Mouse (Mus musculus) lung, postnatal 0 days (tissue): ENCODE measurements around the gene Sgms1. TPM values are rescaled to one million over a fixed set of nuclear protein-coding genes. Genes with fewer than 3 reads are reported as not detected.

ENCODE experiments used
- ATAC-seq: fragments of 200-750 bp; cut with Nextera tagmentation; 2 replicates; pipeline ENCODE4 v1.8.0; 2017; ENCODE audit warnings: moderate library complexity
- DNase-seq: peaks from one replicate; pipeline ENCODE4 v3.0.0-alpha.2; 2016; ENCODE audit warnings: low spot score
- H3K27ac ChIP-seq: fragments of 300-500 bp; sonication (generic); 2 replicates; pipeline ENCODE4 v1.5.1; 2014; ENCODE audit warnings: antibody characterized with exemption, mild to moderate bottlenecking, low read length, mixed read lengths
- H3K27me3 ChIP-seq: fragments of 300-500 bp; sonication (generic); replicated peaks from 2 replicates; pipeline ENCODE4 v1.6.1; 2014; ENCODE audit warnings: low read length, mixed read lengths; ENCODE audit not compliant: insufficient read depth
- H3K36me3 ChIP-seq: fragments of 300-500 bp; sonication (generic); 2 replicates; pipeline ENCODE4 v1.6.1; 2014; ENCODE audit warnings: low read length, mixed read lengths; ENCODE audit not compliant: insufficient read depth
- H3K4me1 ChIP-seq: fragments of 300-500 bp; sonication (generic); 2 replicates; pipeline ENCODE4 v1.6.1; 2014; ENCODE audit warnings: antibody characterized with exemption, low read depth, low read length, mixed read lengths; ENCODE audit not compliant: insufficient read depth
- H3K4me2 ChIP-seq: fragments of 300-500 bp; sonication (generic); replicated peaks from 2 replicates; pipeline ENCODE4 v1.6.1; 2014; ENCODE audit warnings: low read depth, mild to moderate bottlenecking, low read length, moderate library complexity, mixed read lengths
- H3K4me3 ChIP-seq: fragments of 300-500 bp; sonication (generic); 2 replicates; pipeline ENCODE4 v1.5.1; 2014; ENCODE audit warnings: low read depth, low read length
- H3K9ac ChIP-seq: fragments of 300-500 bp; sonication (generic); replicated peaks from 2 replicates; pipeline ENCODE4 v1.6.1; 2014; ENCODE audit warnings: low read depth, mild to moderate bottlenecking
- H3K9me3 ChIP-seq: fragments of 300-500 bp; sonication (generic); 2 replicates; pipeline ENCODE4 v1.6.1; 2016; ENCODE audit warnings: low read length, mixed read lengths
- CTCF ChIP-seq: IDR thresholded peaks from 2 replicates; pipeline ENCODE4 v1.5.1; 2016; ENCODE audit warnings: antibody characterized with exemption, mild to moderate bottlenecking
- EP300 ChIP-seq: IDR thresholded peaks from 2 replicates; pipeline ENCODE4 v1.6.1; 2016; ENCODE audit warnings: antibody characterized with exemption, mild to moderate bottlenecking, control low read depth
- WGBS: fragments of 180-500 bp; shearing (Covaris S2); extraction: QIAGEN DNeasy Blood & Tissue Kit; methylation state at CpG from one replicate; pipeline ENCODE4 v1.1.7; 2014; 5-methylcytosine and 5-hydroxymethylcytosine counted together
- polyA plus RNA-seq: library from polyadenylated mRNA; unstranded; fragments of >200 nt; fragmentation: Nextera tagmentation; extraction: Ambion mirVana; gene quantifications from 2 replicates; pipeline ENCODE4 v1.2.1, GENCODE M21; 2015

The Sgms1 gene
- polyA plus RNA-seq, 1 experiment from 2014 or later = 59.3 TPM

DNA sequence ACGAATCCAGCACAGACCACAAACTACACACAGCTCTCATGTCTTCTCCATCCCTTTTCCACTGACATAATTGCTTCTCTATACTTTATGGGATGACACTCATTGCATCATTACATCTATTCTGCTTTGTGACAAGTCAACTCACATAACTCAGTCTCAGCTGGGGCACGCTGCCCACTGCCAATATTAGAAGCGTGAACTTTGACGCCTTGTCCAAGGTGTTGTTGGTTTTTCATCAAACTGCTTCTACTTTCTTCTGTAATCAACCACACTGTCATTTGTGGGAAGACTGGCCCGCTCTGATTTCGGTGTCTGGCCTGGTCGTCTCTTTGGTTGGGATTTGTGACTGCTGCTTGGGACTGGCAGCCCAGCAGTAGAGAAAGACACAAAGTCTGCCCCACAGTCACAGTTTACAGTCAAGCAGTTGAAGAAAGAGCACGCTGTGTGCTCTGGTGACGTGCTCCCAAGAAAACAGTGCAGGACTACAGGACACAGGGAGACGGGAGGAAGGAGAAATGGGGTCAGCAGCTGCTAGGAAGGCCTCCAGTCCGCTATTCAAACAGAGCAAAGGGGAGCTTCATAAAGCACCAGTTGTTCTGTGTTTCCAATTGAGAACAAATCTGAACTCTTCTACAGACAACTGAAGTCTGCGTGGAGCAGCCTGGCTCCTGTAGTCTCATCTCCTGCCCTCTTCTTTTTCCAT lies 120.2 kb downstream of the Sgms1 start:
- 75% methylated on average over 12 of the region's 12 CpGs for WGBS
- no peaks in the 10 kb centered on the region for H3K27me3 ChIP-seq
- peaks cover 8% of the 10 kb centered on the region; the same call in 1 of the 2 replicates for H3K4me1 ChIP-seq
- H3K36me3 ChIP-seq = no peaks in the 10 kb centered on the region
- ATAC-seq = 0 out of 2 replicates have a peak, but pooled peaks have one; percentile 25
- H3K4me3 ChIP-seq = no peak overlapping the region
- no peak overlapping the region for H3K9ac ChIP-seq
- TF ChIP-seq EP300 (no peak), CTCF (no peak)
- DNase-seq = no peak
- peak overlapping the region; percentile 38; the same call in 1 of the 2 replicates for H3K27ac ChIP-seq
- H3K4me2 ChIP-seq = no peak overlapping the region
- no peaks in the 10 kb centered on the region for H3K9me3 ChIP-seq

DNA sequence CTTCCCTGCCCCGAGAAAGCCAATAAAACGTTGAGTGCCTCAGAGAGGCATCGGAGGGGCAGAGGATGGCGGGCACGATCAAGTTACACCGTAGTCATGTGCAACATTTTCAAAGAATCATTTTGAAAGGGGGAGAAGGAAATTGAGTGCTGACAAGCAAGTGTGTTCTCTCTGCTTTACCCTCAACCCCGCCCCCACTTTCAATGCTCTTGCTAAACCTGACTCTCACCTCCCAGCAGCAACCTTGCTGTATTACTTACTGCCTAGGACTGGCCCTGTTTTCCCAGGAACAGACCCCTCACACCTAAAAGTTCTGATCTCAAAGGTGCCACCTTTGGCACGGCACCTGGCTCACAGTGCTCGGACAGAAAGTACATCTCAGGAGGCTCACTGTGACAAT lies 121.0 kb downstream of the Sgms1 start:
- ATAC-seq = no peak
- Histone ChIP-seq H3K27ac (no peak overlapping the region), H3K27me3 (no peaks in the 10 kb centered on the region), H3K36me3 (no peaks in the 10 kb centered on the region), H3K9ac (no peak overlapping the region), H3K4me2 (no peak overlapping the region), H3K4me3 (no peak overlapping the region), H3K9me3 (no peaks in the 10 kb centered on the region), H3K4me1 (peaks cover 8% of the 10 kb centered on the region; the same call in 1 of the 2 replicates)
- no peak for TF ChIP-seq CTCF
- TF ChIP-seq EP300 = no peak
- WGBS = 65% methylated on average over 9 of the region's 9 CpGs
- no peak for DNase-seq

DNA sequence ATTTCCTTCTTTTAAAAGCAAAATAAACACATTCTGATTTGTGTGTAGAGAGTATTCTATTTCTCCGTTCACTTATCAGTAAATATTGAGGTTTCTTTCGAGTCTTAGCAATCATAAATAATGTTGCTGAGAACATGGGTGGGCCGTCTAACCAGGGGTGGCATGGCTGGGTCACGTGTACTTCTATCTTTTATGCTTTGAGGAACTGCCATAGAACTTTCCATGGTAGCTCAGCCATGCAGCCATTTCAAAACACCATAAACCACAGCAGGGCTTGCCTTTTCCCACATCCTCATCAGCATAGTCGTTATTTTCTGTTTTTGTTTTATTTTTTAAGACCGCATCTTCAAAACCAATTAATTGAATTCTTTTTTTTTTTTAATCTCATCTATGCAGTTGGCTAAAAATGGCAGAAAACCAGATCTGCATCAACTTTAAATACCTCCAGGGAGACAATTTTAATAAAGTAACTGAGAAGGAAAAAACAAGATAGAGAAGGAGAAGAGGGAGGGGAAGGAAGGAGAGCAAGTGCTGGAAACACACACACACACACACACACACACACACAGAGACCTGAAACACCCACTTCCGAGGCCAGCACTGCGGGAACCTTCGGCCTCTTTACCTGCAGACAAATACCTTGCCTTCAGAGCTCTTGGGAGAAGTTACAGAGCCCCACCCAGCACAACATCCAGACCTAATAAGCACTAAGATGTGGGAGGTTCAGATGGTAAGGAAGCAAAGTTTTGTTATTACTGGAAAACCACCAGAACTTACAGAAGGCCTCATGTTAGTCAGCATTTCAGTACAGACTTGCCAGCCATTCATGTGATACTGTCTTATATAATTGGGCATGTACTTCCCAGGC lies 122.9 kb downstream of the Sgms1 start:
- H3K4me3 ChIP-seq = no peak overlapping the region
- no peaks in the 10 kb centered on the region; the same call in 1 of the 2 replicates for H3K4me1 ChIP-seq
- DNase-seq = no peak
- H3K9ac ChIP-seq = no peak overlapping the region
- H3K9me3 ChIP-seq = no peaks in the 10 kb centered on the region
- H3K4me2 ChIP-seq = no peak overlapping the region
- TF ChIP-seq EP300 (no peak), CTCF (no peak)
- no peak; the same call in 1 of the 2 replicates for ATAC-seq
- H3K27ac ChIP-seq = no peak overlapping the region
- H3K27me3 ChIP-seq = no peaks in the 10 kb centered on the region
- 63% methylated on average over 9 of the region's 9 CpGs for WGBS
- H3K36me3 ChIP-seq = no peaks in the 10 kb centered on the region

DNA sequence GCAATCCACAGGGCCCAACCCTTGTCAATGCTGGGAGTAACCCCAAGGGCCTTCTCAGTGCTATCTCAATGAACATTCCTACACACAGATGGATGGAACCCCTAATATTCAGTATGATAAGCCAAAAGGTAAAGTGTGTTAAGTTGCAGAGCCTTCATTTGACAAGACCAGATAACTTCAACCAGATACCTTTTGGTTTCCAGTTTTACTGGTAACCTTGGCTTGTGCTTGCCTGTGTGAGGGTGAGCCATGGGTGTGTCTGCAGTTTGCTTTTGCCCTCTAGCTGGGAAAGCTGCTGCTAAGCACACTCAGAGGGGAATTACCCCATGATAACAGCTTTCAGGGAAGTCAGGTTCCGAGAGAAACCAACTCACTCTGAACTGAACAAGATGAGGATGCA lies 125.8 kb downstream of the Sgms1 start:
- 57% methylated on average over 1 of the region's 1 CpGs for WGBS
- no peak overlapping the region for H3K27ac ChIP-seq
- no peak for ATAC-seq

DNA sequence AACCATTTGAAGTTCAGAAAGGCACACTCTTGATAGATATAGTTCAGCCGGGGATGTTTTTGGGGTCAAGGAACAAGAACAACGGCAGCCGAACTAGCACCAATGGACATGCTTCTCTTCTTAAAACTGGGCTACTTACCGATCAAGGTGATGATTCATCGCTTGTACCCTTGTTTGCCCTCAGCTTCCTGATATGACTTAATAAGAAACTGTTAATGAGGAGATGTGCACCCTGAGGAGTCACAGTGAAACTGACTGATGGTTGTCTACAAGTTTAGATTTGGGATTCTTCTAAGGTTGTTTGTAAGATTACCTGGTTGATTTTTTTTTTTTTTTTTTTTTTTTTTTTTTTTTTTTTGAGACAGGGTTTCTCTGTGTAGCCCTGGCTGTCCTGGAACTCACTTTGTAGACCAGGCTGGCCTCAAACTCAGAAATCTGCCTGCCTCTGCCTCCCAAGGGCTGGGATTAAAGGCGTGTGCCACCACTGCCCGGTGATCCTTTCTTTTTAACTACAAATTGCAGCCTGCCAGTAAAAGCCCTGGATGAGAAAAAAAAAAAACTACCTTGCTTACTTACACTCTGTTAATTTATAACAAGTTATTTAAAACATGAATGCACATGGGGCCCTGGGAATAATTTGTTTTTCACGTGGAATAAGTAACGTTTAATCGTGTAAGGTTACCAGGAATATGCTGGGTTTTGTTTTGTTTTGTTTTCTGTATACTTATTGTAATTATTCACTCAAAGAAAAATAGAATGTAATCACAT lies 126.5 kb downstream of the Sgms1 start:
- WGBS = 91% methylated on average over 10 of the region's 10 CpGs
- ATAC-seq = no peak
- no peak overlapping the region for H3K9ac ChIP-seq
- no peak overlapping the region for H3K4me2 ChIP-seq
- no peak for DNase-seq
- TF ChIP-seq CTCF (no peak), EP300 (no peak)
- no peaks in the 10 kb centered on the region for H3K27me3 ChIP-seq
- H3K27ac ChIP-seq = no peak overlapping the region
- no peaks in the 10 kb centered on the region for H3K9me3 ChIP-seq
- no peaks in the 10 kb centered on the region for H3K36me3 ChIP-seq
- no peaks in the 10 kb centered on the region for H3K4me1 ChIP-seq
- H3K4me3 ChIP-seq = no peak overlapping the region

More for the DNA sequence above, 125.8 kb downstream of the Sgms1 start:
- TF ChIP-seq EP300 (no peak), CTCF (no peak)
- Histone ChIP-seq H3K36me3 (no peaks in the 10 kb centered on the region), H3K4me3 (no peak overlapping the region), H3K27me3 (no peaks in the 10 kb centered on the region), H3K9me3 (no peaks in the 10 kb centered on the region), H3K4me1 (no peaks in the 10 kb centered on the region; the same call in 1 of the 2 replicates), H3K9ac (no peak overlapping the region), H3K4me2 (no peak overlapping the region)
- DNase-seq = no peak
